Mouse (Mus musculus): ENCODE results near the gene Dtl. TPM values are rescaled to one million over a fixed set of nuclear protein-coding genes. Genes with fewer than 3 reads are reported as not detected.

The Dtl gene
- total RNA-seq, 1 experiment, result 43.6 TPM

DNA sequence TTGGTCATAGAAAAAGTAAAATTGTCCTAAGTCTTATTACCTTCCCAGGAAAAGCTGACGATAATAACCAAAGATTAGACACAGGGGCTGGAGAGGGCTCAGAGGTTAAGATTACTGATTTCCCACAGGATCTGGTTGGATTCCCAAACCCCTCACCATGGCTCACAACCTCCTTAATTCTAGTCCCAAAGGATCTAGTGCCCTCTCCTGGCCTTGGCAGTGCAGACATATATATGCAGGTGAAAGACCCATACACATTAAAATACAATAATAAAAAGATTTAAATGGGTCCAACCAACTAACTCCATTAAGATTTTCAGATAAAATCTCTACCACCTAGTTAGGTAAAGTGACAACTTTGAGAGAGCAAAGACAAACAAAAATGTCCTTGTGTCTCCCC is 7.5 kb downstream of the Dtl start:
- Histone ChIP-seq H3K9me3 (ENCODE audit: control insufficient read depth, insufficient read depth, low read depth, low read length) (no peaks in the 10 kb centered on the region), H3K36me3 (ENCODE audit: control insufficient read depth, insufficient read depth, low read length, poor library complexity, severe bottlenecking) (peaks cover 16% of the 10 kb centered on the region)
- in situ Hi-C loops (cut with MboI; ENCODE audit: low sequenced_read_pairs in 2 of 2, unreplicated experiment in 2 of 2), result no loop called here

DNA sequence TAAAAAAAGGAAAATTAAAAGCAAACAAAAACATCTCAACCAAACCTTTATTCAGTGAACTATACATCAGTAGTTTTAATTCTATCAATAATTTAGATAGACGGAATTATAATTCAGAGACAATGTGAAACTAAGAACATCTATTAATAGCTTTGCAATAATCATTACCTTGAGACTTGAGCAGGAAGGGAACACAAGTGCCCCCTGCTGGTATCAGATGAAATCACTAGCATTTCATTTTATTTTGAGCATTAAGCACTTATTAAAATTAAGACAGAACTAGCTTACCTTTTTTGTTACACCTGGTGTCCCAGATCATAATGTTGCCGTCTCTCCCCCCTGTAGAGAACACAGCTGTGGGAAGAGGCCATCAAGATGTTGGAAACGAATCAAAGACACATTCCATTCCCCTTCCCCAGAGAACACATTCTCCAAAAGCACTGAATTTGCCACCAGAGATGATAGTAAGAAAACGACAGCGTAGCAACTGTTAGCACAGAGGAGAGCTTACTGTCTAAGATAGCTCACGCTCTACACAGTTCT is 12.4 kb downstream of the Dtl start:
- TF ChIP-seq MAFK (IDR thresholded peaks at IDR 0.05; ENCODE audit: insufficient read depth, low read depth, low read length) (no peak), ZC3H11A (IDR thresholded peaks at IDR 0.05; ENCODE audit: borderline replicate concordance, low read depth, low read length) (no peak), CHD2 (IDR thresholded peaks at IDR 0.05; ENCODE audit: low read depth, low read length) (no peak), HCFC1 (IDR thresholded peaks at IDR 0.05; ENCODE audit: borderline replicate concordance, insufficient read depth, low read length) (no peak), ZNF384 (IDR thresholded peaks at IDR 0.05; ENCODE audit: low read depth, low read length) (no peak)
- in situ Hi-C loops (cut with MboI; ENCODE audit: low sequenced_read_pairs in 2 of 2, unreplicated experiment in 2 of 2), result no loop called here
- no peaks in the 10 kb centered on the region for H3K4me1 ChIP-seq (ENCODE audit: control insufficient read depth in 2 of 2, insufficient read depth in 2 of 2, low read length in 2 of 2, poor library complexity in 1 of 2)
- peak; percentile 28 for DNase-seq (ENCODE audit: low read depth, low spot score)
- H3K36me3 ChIP-seq (ENCODE audit: control insufficient read depth, insufficient read depth, low read length, poor library complexity, severe bottlenecking), result peaks cover 18% of the 10 kb centered on the region
- no peak overlapping the region for H3K27ac ChIP-seq (ENCODE audit: insufficient read depth, low read depth, low read length, poor library complexity, severe bottlenecking)
- H3K9me3 ChIP-seq (ENCODE audit: control insufficient read depth, insufficient read depth, low read depth, low read length), result no peaks in the 10 kb centered on the region
- no peak overlapping the region for H3K9ac ChIP-seq (ENCODE audit: insufficient read depth, low read depth, low read length, poor library complexity, severe bottlenecking)
- H3K4me3 ChIP-seq (ENCODE audit: insufficient read depth in 1 of 2, low read depth in 1 of 2, low read length in 2 of 2, poor library complexity in 1 of 2, severe bottlenecking in 1 of 2), result no peak overlapping the region

More for the DNA sequence above, 7.5 kb downstream of the Dtl start:
- no peak overlapping the region for H3K9ac ChIP-seq (ENCODE audit: insufficient read depth, low read depth, low read length, poor library complexity, severe bottlenecking)
- no peak overlapping the region for H3K27ac ChIP-seq (ENCODE audit: insufficient read depth, low read depth, low read length, poor library complexity, severe bottlenecking)
- DNase-seq (ENCODE audit: low read depth, low spot score), result no peak
- 0 out of 4 replicates have a peak, but pooled peaks cover 0 to 4% of the 10 kb centered on the region in 2 experiments for H3K4me1 ChIP-seq (ENCODE audit: control insufficient read depth in 2 of 2, insufficient read depth in 2 of 2, low read length in 2 of 2, poor library complexity in 1 of 2)
- no peak overlapping the region for H3K4me3 ChIP-seq (ENCODE audit: insufficient read depth in 1 of 2, low read depth in 1 of 2, low read length in 2 of 2, poor library complexity in 1 of 2, severe bottlenecking in 1 of 2)
- TF ChIP-seq ZNF384 (IDR thresholded peaks at IDR 0.05; ENCODE audit: low read depth, low read length) (no peak), CHD2 (IDR thresholded peaks at IDR 0.05; ENCODE audit: low read depth, low read length) (no peak), MAFK (IDR thresholded peaks at IDR 0.05; ENCODE audit: insufficient read depth, low read depth, low read length) (no peak), ZC3H11A (IDR thresholded peaks at IDR 0.05; ENCODE audit: borderline replicate concordance, low read depth, low read length) (no peak), HCFC1 (IDR thresholded peaks at IDR 0.05; ENCODE audit: borderline replicate concordance, insufficient read depth, low read length) (no peak)

DNA sequence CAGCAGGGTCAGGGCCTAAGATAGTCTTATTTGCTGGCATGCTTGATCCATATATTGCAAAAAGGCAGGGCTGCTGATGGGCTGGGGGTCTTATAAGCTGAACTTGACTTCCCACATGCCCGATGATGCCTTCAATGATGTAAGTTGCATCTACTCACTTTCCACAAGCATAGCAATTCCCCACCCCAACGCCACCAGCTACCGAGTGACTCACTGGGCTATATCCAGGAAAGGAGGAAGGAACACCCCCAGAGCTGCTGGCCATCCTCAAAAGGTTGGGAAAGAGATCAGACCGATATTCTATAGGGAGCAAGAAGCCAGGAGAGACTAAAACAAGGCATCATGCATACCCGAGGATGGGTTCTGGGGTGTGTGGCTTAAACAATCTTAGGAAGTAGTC is 15.6 kb downstream of the Dtl start:
- TF ChIP-seq ZC3H11A (IDR thresholded peaks at IDR 0.05; ENCODE audit: borderline replicate concordance, low read depth, low read length) (no peak), HCFC1 (IDR thresholded peaks at IDR 0.05; ENCODE audit: borderline replicate concordance, insufficient read depth, low read length) (no peak), CHD2 (IDR thresholded peaks at IDR 0.05; ENCODE audit: low read depth, low read length) (no peak), ZNF384 (IDR thresholded peaks at IDR 0.05; ENCODE audit: low read depth, low read length) (no peak), MAFK (IDR thresholded peaks at IDR 0.05; ENCODE audit: insufficient read depth, low read depth, low read length) (no peak)
- H3K36me3 ChIP-seq (ENCODE audit: control insufficient read depth, insufficient read depth, low read length, poor library complexity, severe bottlenecking), result peaks cover 22% of the 10 kb centered on the region
- no peaks in the 10 kb centered on the region for H3K4me1 ChIP-seq (ENCODE audit: control insufficient read depth in 2 of 2, insufficient read depth in 2 of 2, low read length in 2 of 2, poor library complexity in 1 of 2)
- H3K27ac ChIP-seq (ENCODE audit: insufficient read depth, low read depth, low read length, poor library complexity, severe bottlenecking), result no peak overlapping the region
- no peak overlapping the region for H3K4me3 ChIP-seq (ENCODE audit: insufficient read depth in 1 of 2, low read depth in 1 of 2, low read length in 2 of 2, poor library complexity in 1 of 2, severe bottlenecking in 1 of 2)
- DNase-seq (ENCODE audit: low read depth, low spot score), result no peak
- H3K9me3 ChIP-seq (ENCODE audit: control insufficient read depth, insufficient read depth, low read depth, low read length), result no peaks in the 10 kb centered on the region
- in situ Hi-C loops (cut with MboI; ENCODE audit: low sequenced_read_pairs in 2 of 2, unreplicated experiment in 2 of 2), result no loop called here
- H3K9ac ChIP-seq (ENCODE audit: insufficient read depth, low read depth, low read length, poor library complexity, severe bottlenecking), result no peak overlapping the region

DNA sequence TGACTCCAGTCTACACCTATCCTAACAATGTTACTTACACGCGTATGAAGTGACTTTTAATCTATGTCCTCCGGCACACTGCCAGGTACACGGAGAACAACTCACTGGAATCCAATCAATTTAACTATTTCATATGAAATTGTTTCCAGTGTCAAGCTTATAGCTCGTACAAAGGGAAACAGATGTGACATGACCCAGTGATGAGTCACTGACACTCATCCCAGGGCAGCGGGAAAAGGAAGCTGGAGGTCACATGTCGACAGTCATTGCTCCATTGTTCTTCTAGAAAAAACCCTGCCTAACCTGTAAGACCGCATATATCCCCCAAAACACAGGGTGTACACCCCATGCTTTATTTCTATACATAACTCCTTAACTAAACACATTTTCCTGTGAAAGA is 18.2 kb downstream of the Dtl start:
- in situ Hi-C loops (cut with MboI; ENCODE audit: low sequenced_read_pairs in 2 of 2, unreplicated experiment in 2 of 2), result no loop called here
- H3K4me1 ChIP-seq (ENCODE audit: control insufficient read depth in 2 of 2, insufficient read depth in 2 of 2, low read length in 2 of 2, poor library complexity in 1 of 2), result no peaks in the 10 kb centered on the region
- no peak for DNase-seq (ENCODE audit: low read depth, low spot score)
- H3K36me3 ChIP-seq (ENCODE audit: control insufficient read depth, insufficient read depth, low read length, poor library complexity, severe bottlenecking), result peaks cover 24% of the 10 kb centered on the region
- H3K27ac ChIP-seq (ENCODE audit: insufficient read depth, low read depth, low read length, poor library complexity, severe bottlenecking), result no peak overlapping the region
- no peak overlapping the region for H3K9ac ChIP-seq (ENCODE audit: insufficient read depth, low read depth, low read length, poor library complexity, severe bottlenecking)
- H3K4me3 ChIP-seq (ENCODE audit: insufficient read depth in 1 of 2, low read depth in 1 of 2, low read length in 2 of 2, poor library complexity in 1 of 2, severe bottlenecking in 1 of 2), result no peak overlapping the region
- no peaks in the 10 kb centered on the region for H3K9me3 ChIP-seq (ENCODE audit: control insufficient read depth, insufficient read depth, low read depth, low read length)
- TF ChIP-seq ZNF384 (IDR thresholded peaks at IDR 0.05; ENCODE audit: low read depth, low read length) (no peak), HCFC1 (IDR thresholded peaks at IDR 0.05; ENCODE audit: borderline replicate concordance, insufficient read depth, low read length) (no peak), CHD2 (IDR thresholded peaks at IDR 0.05; ENCODE audit: low read depth, low read length) (no peak), ZC3H11A (IDR thresholded peaks at IDR 0.05; ENCODE audit: borderline replicate concordance, low read depth, low read length) (no peak), MAFK (IDR thresholded peaks at IDR 0.05; ENCODE audit: insufficient read depth, low read depth, low read length) (no peak)
